Mouse (Mus musculus): Measurements from ENCODE around the gene Cox10. TPM values are rescaled to one million over a fixed set of nuclear protein-coding genes. Genes with fewer than 3 reads are reported as not detected.

Gene Cox10
- polyA plus RNA-seq, 1 experiment from 2014 or later: 27.7 TPM

- Histone ChIP-seq H3K36me3 (peaks cover 35% of the 10 kb centered on the region), H3K9me3 (no peaks in the 10 kb centered on the region), H3K4me1 (replicated peaks) (peaks cover 4% of the 10 kb centered on the region), H3K4me3 (no peak overlapping the region), H3K27ac (no peak overlapping the region), H3K27me3 (ENCODE audit: insufficient read depth, poor library complexity, severe bottlenecking) (no peaks in the 10 kb centered on the region)
- whole genome bisulfite sequencing: 84% methylated on average over 4 of the region's 4 CpGs
- no peak for DNase-seq (ENCODE audit: low spot score)
These were observed 5.9 kb downstream of the Cox10 start for GRCm38 (mm10) chr11:64073379-64073778.

DNA sequence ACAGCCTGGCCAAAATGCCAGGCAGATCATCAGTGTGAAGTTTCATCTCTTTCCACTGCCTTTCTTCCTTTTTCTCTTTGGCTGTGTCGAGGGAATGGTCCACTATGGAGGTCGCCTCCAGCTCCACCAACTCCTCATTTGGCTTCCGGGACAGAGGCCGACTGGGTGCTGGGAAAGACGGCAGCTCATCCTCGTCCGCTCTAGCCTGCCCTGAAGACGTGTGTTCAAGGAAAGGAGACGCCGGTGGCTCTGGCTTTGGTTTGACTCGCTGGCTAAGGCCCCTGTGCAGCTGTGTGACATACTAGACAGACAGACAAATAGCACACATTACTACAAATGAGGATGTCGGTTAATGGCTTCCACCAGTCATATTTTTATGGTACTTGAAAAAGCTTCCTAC lies 7.7 kb downstream of the Cox10 start:
- H3K4me3 ChIP-seq: no peak overlapping the region
- no peak for DNase-seq (ENCODE audit: low spot score)
- H3K27ac ChIP-seq: no peak overlapping the region
- H3K4me1 ChIP-seq (replicated peaks): no peaks in the 10 kb centered on the region
- H3K36me3 ChIP-seq: peaks cover 50% of the 10 kb centered on the region
- H3K27me3 ChIP-seq (ENCODE audit: insufficient read depth, poor library complexity, severe bottlenecking): no peaks in the 10 kb centered on the region
- 90% methylated on average over 12 of the region's 12 CpGs for WGBS
- H3K9me3 ChIP-seq: no peaks in the 10 kb centered on the region

DNA sequence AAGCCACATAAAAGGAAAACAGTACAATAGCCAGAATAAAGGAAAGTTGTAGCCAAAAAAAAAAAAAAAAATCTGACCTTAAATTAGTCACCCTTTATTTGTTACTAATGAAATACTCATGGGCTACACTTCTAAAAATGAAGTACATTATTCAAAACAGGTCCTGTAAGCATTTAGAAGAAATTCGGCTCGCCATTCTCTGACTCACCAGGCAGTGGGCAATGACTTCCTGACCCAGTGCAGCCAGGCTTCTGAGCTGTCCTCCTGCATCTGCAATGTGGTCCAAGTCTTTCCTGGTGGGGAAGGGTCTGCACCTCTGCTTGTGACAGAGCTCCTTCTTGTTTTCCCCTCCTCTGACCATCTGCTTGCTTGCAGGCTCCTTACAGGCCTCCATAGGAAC lies 13.3 kb downstream of the Cox10 start:
- Histone ChIP-seq H3K9me3 (no peaks in the 10 kb centered on the region), H3K27me3 (ENCODE audit: insufficient read depth, poor library complexity, severe bottlenecking) (no peaks in the 10 kb centered on the region), H3K4me1 (replicated peaks) (no peaks in the 10 kb centered on the region), H3K4me3 (no peak overlapping the region), H3K36me3 (peaks cover 58% of the 10 kb centered on the region), H3K27ac (no peak overlapping the region)
- WGBS: 92% methylated on average over 2 of the region's 2 CpGs
- DNase-seq (ENCODE audit: low spot score): no peak

- 83% methylated on average over 3 of the region's 3 CpGs for WGBS
- Histone ChIP-seq H3K4me3 (no peak overlapping the region), H3K9me3 (no peaks in the 10 kb centered on the region), H3K27me3 (ENCODE audit: insufficient read depth, poor library complexity, severe bottlenecking) (no peaks in the 10 kb centered on the region), H3K4me1 (replicated peaks) (no peaks in the 10 kb centered on the region), H3K27ac (no peak overlapping the region), H3K36me3 (peaks cover 53% of the 10 kb centered on the region)
- no peak for DNase-seq (ENCODE audit: low spot score)
These were observed 16.1 kb downstream of the Cox10 start for GRCm38 (mm10) chr11:64063130-64063529.

- 94% methylated on average over 4 of the region's 4 CpGs for WGBS
- no peaks in the 10 kb centered on the region for H3K9me3 ChIP-seq
- no peaks in the 10 kb centered on the region for H3K4me1 ChIP-seq (replicated peaks)
- no peak overlapping the region for H3K27ac ChIP-seq
- peaks cover 51% of the 10 kb centered on the region for H3K36me3 ChIP-seq
- DNase-seq (ENCODE audit: low spot score): no peak
- no peak overlapping the region for H3K4me3 ChIP-seq
- no peaks in the 10 kb centered on the region for H3K27me3 ChIP-seq (ENCODE audit: insufficient read depth, poor library complexity, severe bottlenecking)
These were observed 17.0 kb downstream of the Cox10 start for GRCm38 (mm10) chr11:64062226-64062625.

DNA sequence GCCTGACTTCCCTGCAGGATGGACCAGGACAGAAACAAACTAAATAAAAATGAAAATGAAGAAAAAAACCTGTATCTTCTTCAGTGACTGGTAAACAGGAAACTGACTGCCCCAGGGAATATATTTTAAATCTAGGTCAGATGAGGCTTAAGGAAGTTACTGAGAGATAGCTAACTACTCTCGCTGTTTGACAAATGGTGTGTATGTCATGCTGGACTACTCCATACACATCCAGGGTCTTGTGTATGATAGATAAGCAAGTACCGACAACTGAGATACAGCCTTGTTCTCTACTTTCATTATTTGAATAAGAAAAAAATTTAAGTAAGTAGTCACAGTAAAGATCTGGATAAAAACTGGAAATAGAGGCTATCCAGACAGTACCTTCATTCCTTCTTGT lies 20.0 kb downstream of the Cox10 start:
- no peaks in the 10 kb centered on the region for H3K9me3 ChIP-seq
- peaks cover 5% of the 10 kb centered on the region for H3K27me3 ChIP-seq (ENCODE audit: insufficient read depth, poor library complexity, severe bottlenecking)
- no peak overlapping the region for H3K27ac ChIP-seq
- H3K4me1 ChIP-seq (replicated peaks): no peaks in the 10 kb centered on the region
- peaks cover 35% of the 10 kb centered on the region for H3K36me3 ChIP-seq
- 89% methylated on average over 2 of the region's 2 CpGs for WGBS
- no peak overlapping the region for H3K4me3 ChIP-seq
- no peak for DNase-seq (ENCODE audit: low spot score)

DNA sequence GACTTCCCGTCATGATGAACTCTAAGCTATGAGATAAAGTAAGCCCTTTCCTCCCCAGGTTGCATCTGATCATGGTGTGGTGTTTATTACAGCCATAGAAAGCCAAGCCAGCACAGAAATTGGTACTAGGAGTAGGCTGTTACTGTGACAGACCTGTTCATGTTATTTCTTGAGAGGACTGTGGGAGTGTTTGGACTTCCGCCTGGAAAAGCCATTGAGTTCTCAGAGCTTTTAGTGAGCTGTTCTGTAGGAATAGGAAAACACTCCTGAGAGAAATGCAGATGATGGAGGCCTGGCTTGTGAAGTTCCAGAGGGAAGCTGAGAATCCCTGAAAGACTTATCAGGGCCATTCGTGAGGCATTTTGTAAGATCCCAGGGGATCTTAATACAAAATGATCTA lies 20.8 kb downstream of the Cox10 start:
- 92% methylated on average over 3 of the region's 3 CpGs for WGBS
- H3K4me3 ChIP-seq: no peak overlapping the region
- H3K4me1 ChIP-seq (replicated peaks): no peaks in the 10 kb centered on the region
- H3K27me3 ChIP-seq (ENCODE audit: insufficient read depth, poor library complexity, severe bottlenecking): peaks cover 7% of the 10 kb centered on the region
- peaks cover 35% of the 10 kb centered on the region for H3K36me3 ChIP-seq
- no peaks in the 10 kb centered on the region for H3K9me3 ChIP-seq
- DNase-seq (ENCODE audit: low spot score): no peak
- no peak overlapping the region for H3K27ac ChIP-seq

DNA sequence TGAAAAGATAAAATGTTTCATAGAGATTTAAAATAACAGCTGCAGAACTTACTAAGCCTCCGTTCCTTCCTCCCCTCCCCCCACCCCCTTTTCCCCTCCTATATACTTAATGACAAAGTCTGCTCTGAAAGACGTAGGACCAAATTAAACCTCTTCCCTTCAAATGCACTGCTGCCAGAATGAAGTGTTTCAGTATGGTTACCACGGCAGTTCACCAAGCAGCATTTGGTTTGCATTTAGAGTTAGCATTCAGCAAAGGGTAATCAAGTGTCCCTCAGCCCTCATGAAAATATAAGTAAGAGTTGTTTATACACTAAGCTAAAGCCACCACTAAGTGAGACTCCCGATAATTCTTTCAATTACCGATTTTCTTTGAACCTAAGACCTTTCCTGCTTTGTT lies 25.9 kb downstream of the Cox10 start:
- Histone ChIP-seq H3K9me3 (no peaks in the 10 kb centered on the region), H3K4me3 (no peak overlapping the region), H3K27ac (no peak overlapping the region), H3K27me3 (ENCODE audit: insufficient read depth, poor library complexity, severe bottlenecking) (peaks cover 22% of the 10 kb centered on the region), H3K4me1 (replicated peaks) (peaks cover 16% of the 10 kb centered on the region), H3K36me3 (peaks cover 15% of the 10 kb centered on the region)
- no peak for DNase-seq (ENCODE audit: low spot score)
- 83% methylated on average over 5 of the region's 5 CpGs for WGBS

GRCm38 (mm10) chr11:64051195-64051968 lies 27.9 kb downstream of the Cox10 start:
- peak; percentile 10 for DNase-seq (ENCODE audit: low spot score)
- no peaks in the 10 kb centered on the region for H3K9me3 ChIP-seq
- peaks cover 38% of the 10 kb centered on the region for H3K27me3 ChIP-seq (ENCODE audit: insufficient read depth, poor library complexity, severe bottlenecking)
- H3K4me1 ChIP-seq (replicated peaks): peaks cover 16% of the 10 kb centered on the region
- 58% methylated on average over 9 of the region's 9 CpGs for WGBS
- H3K27ac ChIP-seq: 0 out of 2 replicates have a peak overlapping the region, but pooled peaks have one; percentile 16
- H3K36me3 ChIP-seq: 0 out of 2 replicates have a peak, but pooled peaks cover 4% of the 10 kb centered on the region
- no peak overlapping the region for H3K4me3 ChIP-seq

DNA sequence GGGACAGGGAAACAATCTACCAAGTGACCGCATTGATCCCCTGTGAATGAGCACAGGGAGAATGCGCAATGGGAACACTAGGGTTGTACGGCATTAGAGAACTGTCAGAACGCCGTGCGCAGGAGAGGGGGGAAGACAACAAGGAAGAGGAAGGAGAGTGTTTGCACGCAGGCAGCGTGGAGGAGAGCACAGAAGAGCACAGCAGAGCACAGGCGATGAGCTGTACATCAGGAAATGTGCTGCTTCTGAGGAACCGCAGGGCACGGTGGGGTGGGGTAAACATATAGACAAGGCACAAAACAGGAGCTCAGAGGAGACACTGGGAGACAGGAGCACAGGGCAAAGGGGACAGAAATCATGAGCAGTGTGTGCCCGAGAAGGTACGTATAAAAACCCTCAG lies 31.8 kb downstream of the Cox10 start:
- peaks cover 31% of the 10 kb centered on the region for H3K27me3 ChIP-seq (ENCODE audit: insufficient read depth, poor library complexity, severe bottlenecking)
- H3K36me3 ChIP-seq: 0 out of 2 replicates have a peak, but pooled peaks cover 3% of the 10 kb centered on the region
- WGBS: 91% methylated on average over 13 of the region's 13 CpGs
- no peak for DNase-seq (ENCODE audit: low spot score)
- no peak overlapping the region for H3K27ac ChIP-seq
- H3K9me3 ChIP-seq: no peaks in the 10 kb centered on the region
- H3K4me3 ChIP-seq: no peak overlapping the region
- H3K4me1 ChIP-seq (replicated peaks): peaks cover 16% of the 10 kb centered on the region

DNA sequence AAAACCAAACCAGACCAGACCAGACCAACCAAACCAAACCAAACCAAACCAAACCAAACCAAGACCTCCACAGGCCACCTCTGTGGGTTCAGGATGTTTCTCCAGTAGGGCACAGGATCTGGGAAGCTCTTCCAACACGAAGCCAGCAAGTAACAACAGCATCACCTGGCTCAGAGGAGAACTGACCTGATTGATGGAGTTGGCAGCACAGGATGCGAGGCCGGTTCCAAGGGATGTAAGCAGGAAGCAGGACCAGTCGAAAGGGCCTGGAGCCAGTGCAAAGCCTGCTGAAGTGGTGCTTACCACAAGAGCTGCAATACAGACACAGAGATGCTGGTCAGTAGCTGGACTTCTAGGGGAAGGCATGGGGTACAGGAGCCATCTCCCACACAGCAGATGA lies 34.2 kb downstream of the Cox10 start:
- DNase-seq (ENCODE audit: low spot score): no peak
- Histone ChIP-seq H3K4me3 (no peak overlapping the region), H3K27me3 (ENCODE audit: insufficient read depth, poor library complexity, severe bottlenecking) (peaks cover 18% of the 10 kb centered on the region), H3K27ac (no peak overlapping the region), H3K4me1 (replicated peaks) (peaks cover 4% of the 10 kb centered on the region; the same call in 1 of the 2 replicates), H3K9me3 (no peaks in the 10 kb centered on the region), H3K36me3 (0 out of 2 replicates have a peak, but pooled peaks cover 3% of the 10 kb centered on the region)
- 91% methylated on average over 4 of the region's 4 CpGs for WGBS

- WGBS: 96% methylated on average over 3 of the region's 3 CpGs
- Histone ChIP-seq H3K9me3 (no peaks in the 10 kb centered on the region), H3K4me1 (replicated peaks) (peaks cover 4% of the 10 kb centered on the region; the same call in 1 of the 2 replicates)
These were observed 35.2 kb downstream of the Cox10 start for GRCm38 (mm10) chr11:64044024-64044423.

DNA sequence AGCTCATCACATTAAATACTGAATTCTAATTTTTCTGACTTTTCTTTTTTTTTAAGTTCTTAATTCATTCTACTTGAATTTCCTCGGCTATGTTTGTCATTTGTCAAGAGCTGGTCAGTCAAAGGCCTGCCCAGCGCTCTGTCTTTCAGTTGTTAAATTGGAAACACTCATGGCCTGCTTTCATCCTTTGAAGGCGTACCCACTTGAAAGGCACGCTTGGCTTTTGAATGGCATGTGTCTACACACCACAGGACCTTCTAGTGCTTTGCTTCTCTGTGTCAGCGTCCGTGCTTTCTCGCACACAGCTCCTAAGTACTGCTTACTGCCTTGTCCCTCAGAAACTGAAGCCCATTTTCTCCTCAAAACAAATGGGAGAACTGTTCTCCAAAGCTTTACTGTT lies 38.0 kb downstream of the Cox10 start:
- peaks cover 11% of the 10 kb centered on the region for H3K4me1 ChIP-seq (replicated peaks)
- WGBS: 44% methylated on average over 7 of the region's 7 CpGs
- H3K36me3 ChIP-seq: 0 out of 2 replicates have a peak, but pooled peaks cover 3% of the 10 kb centered on the region
- no peak overlapping the region for H3K27ac ChIP-seq
- no peaks in the 10 kb centered on the region for H3K9me3 ChIP-seq
- no peak for DNase-seq (ENCODE audit: low spot score)
- no peak overlapping the region for H3K4me3 ChIP-seq
- no peaks in the 10 kb centered on the region for H3K27me3 ChIP-seq (ENCODE audit: insufficient read depth, poor library complexity, severe bottlenecking)

More at GRCm38 (mm10) chr11:64044024-64044423, 35.2 kb downstream of the Cox10 start:
- no peak for DNase-seq (ENCODE audit: low spot score)
- H3K36me3 ChIP-seq: 0 out of 2 replicates have a peak, but pooled peaks cover 3% of the 10 kb centered on the region
- peaks cover 16% of the 10 kb centered on the region for H3K27me3 ChIP-seq (ENCODE audit: insufficient read depth, poor library complexity, severe bottlenecking)
- H3K4me3 ChIP-seq: no peak overlapping the region
- no peak overlapping the region for H3K27ac ChIP-seq

All from hindbrain, embryonic 10.5 days (tissue).